Comparison of ENCODE assay signal across 9 mouse cellular contexts in genomic region chr14:20993067-20993691, GRCm38 (mm10). TPM values are rescaled to one million over a fixed set of nuclear protein-coding genes. Genes with fewer than 3 reads are reported as not detected.
DNase-seq lines count a peak whose midpoint lies in the region; ATAC-seq and TF ChIP-seq lines count a peak whose summit lies in the region.
"Had no signal": no experiment of that assay in that cellular context is flagged by ENCODE, and none has a peak within 500 bp of the region (broad histone marks: within the 10 kb centered on the region; RNA-seq: fewer than 3 reads in every experiment).

No protein-coding gene starts in this region.

- no peak overlapping the region for H3K27ac ChIP-seq in hindbrain, embryonic 10.5 days
- H3K27ac ChIP-seq in hindbrain, embryonic 12.5 days = no peak overlapping the region
- H3K27ac ChIP-seq: limb, embryonic 15.5 days had no signal

- no peak overlapping the region for H3K4me3 ChIP-seq in hindbrain, embryonic 10.5 days
- H3K4me3 ChIP-seq in hindbrain, embryonic 12.5 days = no peak overlapping the region
- H3K4me3 ChIP-seq in lung, adult 2 months (replicated peaks; ENCODE audit: extremely low read depth, low read depth, low read length) = no peak overlapping the region
- H3K4me3 ChIP-seq: limb, embryonic 15.5 days had no signal

- DNase-seq in hindbrain, embryonic 10.5 days (ENCODE audit: low spot score) = peak; percentile 40
- no peak for DNase-seq in Patski (ENCODE audit: low read depth, low spot score)
- DNase-seq in cerebellum, postnatal 14 days = peak; percentile 65 to 69
- peak; percentile 32 for DNase-seq in gastrocnemius, postnatal 10 days
- DNase-seq in kidney, postnatal 14 days = peak; percentile 70
- DNase-seq in lung, adult 2 months = peak; percentile 32
- peak; percentile 71 to 74 for DNase-seq in right cerebral cortex, postnatal 10 days (ENCODE audit: low spot score in 2 of 2)

- CTCF ChIA-PET in Patski (lab: Charles Lee) = interaction anchor here (0.8 to 2.2 kb wide), 8 partner anchors 10 to 189 kb away, joined by 3 to 9 read pairs (median 5); no protein-coding TSS in a partner anchor

- no peak for ATAC-seq in hindbrain, embryonic 12.5 days (ENCODE audit: low FRiP score)
- ATAC-seq in Patski = no peak

- H3K9me3 ChIP-seq in hindbrain, embryonic 10.5 days = no peaks in the 10 kb centered on the region
- H3K9me3 ChIP-seq in hindbrain, embryonic 12.5 days (replicated peaks) = no peaks in the 10 kb centered on the region
- H3K9me3 ChIP-seq: limb, embryonic 15.5 days had no signal

- POLR2A ChIA-PET in Patski (lab: Charles Lee) = interaction anchor here (0.6 to 2.7 kb wide), 3 partner anchors 61 to 200 kb away, joined by 3 to 12 read pairs (median 8); partner anchors contain the start of gene Vcl

- H3K27me3 ChIP-seq in hindbrain, embryonic 10.5 days (ENCODE audit: insufficient read depth, poor library complexity, severe bottlenecking) = no peaks in the 10 kb centered on the region
- no peaks in the 10 kb centered on the region for H3K27me3 ChIP-seq in hindbrain, embryonic 12.5 days
- H3K27me3 ChIP-seq in Patski = no peaks in the 10 kb centered on the region
- H3K27me3 ChIP-seq: limb, embryonic 15.5 days had no signal

- no peak overlapping the region for H3K9ac ChIP-seq in hindbrain, embryonic 12.5 days
- H3K9ac ChIP-seq: limb, embryonic 15.5 days had no signal

- in situ Hi-C loops in Patski (cut with MboI; ENCODE audit: low pct_unique_long_range_greater_than_20kb) = loop anchor here (5.0 kb wide), 2 partner anchors 106 to 191 kb away; no protein-coding TSS in a partner anchor

- TF ChIP-seq POLR2A in lung, adult 2 months (IDR thresholded peaks at IDR 0.05; ENCODE audit: borderline replicate concordance, extremely low read depth, low read depth, low read length) = no peak

- peak; percentile 78 for TF ChIP-seq CTCF in Patski (IDR thresholded peaks at IDR 0.05)
- TF ChIP-seq CTCF in lung, adult 2 months (IDR thresholded peaks at IDR 0.05; ENCODE audit: insufficient read depth, low read length) = peak; percentile 28; the same call in 1 of the 2 replicates

- peaks cover 6% of the 10 kb centered on the region for H3K36me3 ChIP-seq in hindbrain, embryonic 10.5 days
- H3K36me3 ChIP-seq in hindbrain, embryonic 12.5 days = peaks cover 5% of the 10 kb centered on the region

- 62% methylated on average over 3 of the region's 3 CpGs for WGBS in hindbrain, embryonic 10.5 days
- 59% methylated on average over 3 of the region's 3 CpGs for WGBS in hindbrain, embryonic 12.5 days
- 28% methylated on average over 3 of the region's 3 CpGs for WGBS in lung, adult 2 months

- H3K4me1 ChIP-seq in hindbrain, embryonic 10.5 days (replicated peaks) = no peaks in the 10 kb centered on the region
- peaks cover 2% of the 10 kb centered on the region; the same call in 1 of the 2 replicates for H3K4me1 ChIP-seq in hindbrain, embryonic 12.5 days
- H3K4me1 ChIP-seq in lung, adult 2 months (ENCODE audit: control insufficient read depth, insufficient read depth, low read length) = no peaks in the 10 kb centered on the region; the same call in none of the 2 replicates
- H3K4me1 ChIP-seq: limb, embryonic 15.5 days had no signal

- H3K4me2 ChIP-seq in hindbrain, embryonic 12.5 days (replicated peaks) = no peak overlapping the region
- H3K4me2 ChIP-seq: limb, embryonic 15.5 days had no signal

RNA-seq across cellular contexts. Expression of gene Ap3m1, which starts 59.1 kb away (rescaled TPM):
- 99.0 and 110 TPM in 2 replicates for polyA plus RNA-seq in hindbrain, embryonic 10.5 days (2016; fragmentation: Nextera tagmentation; extraction: Ambion mirVana)
- 105 and 109 TPM in 2 replicates for polyA plus RNA-seq in hindbrain, embryonic 12.5 days (2016; fragmentation: Nextera tagmentation; extraction: Ambion mirVana)
- 41.4 TPM for polyA plus RNA-seq in Patski (2021)
- total RNA-seq in gastrocnemius, postnatal 10 days (2021) = 10 to 100 TPM; 48.1 to 51.5 TPM
- polyA plus RNA-seq in lung, adult 2 months (2012; rRNA removed) = 16.2 and 30.1 TPM in 2 replicates

RNA-seq across cellular contexts. Expression of gene Adk, which starts 59.2 kb away (rescaled TPM):
- polyA plus RNA-seq in hindbrain, embryonic 10.5 days (2016; fragmentation: Nextera tagmentation; extraction: Ambion mirVana) = 115 and 146 TPM in 2 replicates
- 76.2 and 79.3 TPM in 2 replicates for polyA plus RNA-seq in hindbrain, embryonic 12.5 days (2016; fragmentation: Nextera tagmentation; extraction: Ambion mirVana)
- 55.1 TPM for polyA plus RNA-seq in Patski (2021)
- total RNA-seq in gastrocnemius, postnatal 10 days (2021) = 10 to 100 TPM; 85.9 to 86.1 TPM
- 34.8 and 54.0 TPM in 2 replicates for polyA plus RNA-seq in lung, adult 2 months (2012; rRNA removed)
